Mouse (Mus musculus) liver, embryonic 12.5 days (tissue): ENCODE data around the gene Gcgr. TPM values are rescaled to one million over a fixed set of nuclear protein-coding genes. Genes with fewer than 3 reads are reported as not detected.

Experiments
- ATAC-seq: fragments of 200-750 bp; cut with Nextera tagmentation; 2 replicates; pipeline ENCODE4 v1.8.0; 2017; ENCODE audit warnings: moderate number of reproducible peaks, mild to moderate bottlenecking, moderate library complexity
- H3K27ac ChIP-seq: fragments of 300-500 bp; sonication (generic); 2 replicates; pipeline ENCODE4 v1.5.1; 2016; ENCODE audit warnings: mild to moderate bottlenecking
- H3K27me3 ChIP-seq: fragments of 300-500 bp; sonication (generic); replicated peaks from 2 replicates; pipeline ENCODE4 v1.6.1; 2016; ENCODE audit warnings: mild to moderate bottlenecking, moderate library complexity
- H3K36me3 ChIP-seq: fragments of 300-500 bp; sonication (generic); 2 replicates; pipeline ENCODE4 v1.6.1; 2016; ENCODE audit warnings: mild to moderate bottlenecking, moderate library complexity
- H3K4me1 ChIP-seq: fragments of 300-500 bp; sonication (generic); 2 replicates; pipeline ENCODE4 v1.6.1; 2016
- H3K4me2 ChIP-seq: fragments of 300-500 bp; sonication (generic); 2 replicates; pipeline ENCODE4 v1.6.1; 2016; ENCODE audit warnings: mild to moderate bottlenecking, moderate library complexity
- H3K4me3 ChIP-seq: fragments of 300-500 bp; sonication (generic); 2 replicates; pipeline ENCODE4 v1.5.1; 2016; ENCODE audit warnings: mild to moderate bottlenecking, moderate library complexity
- H3K9ac ChIP-seq: fragments of 300-500 bp; sonication (generic); 2 replicates; pipeline ENCODE4 v1.6.1; 2016; ENCODE audit warnings: mild to moderate bottlenecking, moderate library complexity
- H3K9me3 ChIP-seq: fragments of 300-500 bp; sonication (generic); replicated peaks from 2 replicates; pipeline ENCODE4 v1.6.1; 2016; ENCODE audit warnings: mild to moderate bottlenecking, moderate library complexity
- WGBS: fragments of 180-500 bp; shearing (Covaris S2); methylation state at CpG from one replicate; pipeline ENCODE4 v1.1.7; 2016; ENCODE audit not compliant: insufficient replicate concordance; 5-methylcytosine and 5-hydroxymethylcytosine counted together
- polyA plus RNA-seq: library from polyadenylated mRNA; unstranded; fragments of >200 nt; fragmentation: Nextera tagmentation; extraction: Ambion mirVana; gene quantifications from 2 replicates; pipeline ENCODE4 v1.2.1, GENCODE M21; 2016

Gcgr gene
- polyA plus RNA-seq = 8.5 and 9.6 TPM in 2 replicates

- peak within 1 kb of the TSS; percentile 36 for H3K4me3 ChIP-seq
- H3K9ac ChIP-seq = peak within 1 kb of the TSS; percentile 40
- ATAC-seq = no peak
- H3K4me2 ChIP-seq = peak within 1 kb of the TSS; percentile 54
- H3K36me3 ChIP-seq = no peaks in the 10 kb centered on the region
- peak within 1 kb of the TSS; percentile 10; the same call in 1 of the 2 replicates for H3K27ac ChIP-seq
- peaks cover 21% of the 10 kb centered on the region for H3K4me1 ChIP-seq
- WGBS = 9% methylated on average over 54 of the region's 62 CpGs
- H3K9me3 ChIP-seq = no peaks in the 10 kb centered on the region
- peaks cover 79% of the 10 kb centered on the region for H3K27me3 ChIP-seq
Observed at GRCm38 (mm10) chr11:120530085-120530964, at the start of gene Gcgr. Gene Gcgr (plus strand): TSS chr11:120530699.

GRCm38 (mm10) chr11:120483448-120483934 is 47.0 kb upstream of the Gcgr start:
- ATAC-seq = no peak
- H3K4me2 ChIP-seq = peak overlapping the region; percentile 90
- H3K27ac ChIP-seq = peak overlapping the region; percentile 80
- H3K36me3 ChIP-seq = peaks cover 83% of the 10 kb centered on the region
- no peaks in the 10 kb centered on the region for H3K9me3 ChIP-seq
- H3K4me1 ChIP-seq = peaks cover 55% of the 10 kb centered on the region
- H3K4me3 ChIP-seq = peak overlapping the region; percentile 95
- WGBS = 82% methylated on average over 7 of the region's 7 CpGs
- no peaks in the 10 kb centered on the region for H3K27me3 ChIP-seq
- peak overlapping the region; percentile 93 for H3K9ac ChIP-seq

GRCm38 (mm10) chr11:120484265-120484981 is 46.1 kb upstream of the Gcgr start, which contains the start of gene Mrpl12:
Gene Mrpl12 (plus strand): TSS chr11:120484613.
- Histone ChIP-seq H3K4me1 (peaks cover 64% of the 10 kb centered on the region), H3K36me3 (peaks cover 80% of the 10 kb centered on the region)
- WGBS = under 1% methylated on average over 60 of the region's 60 CpGs

GRCm38 (mm10) chr11:120485251-120485650 is 45.2 kb upstream of the Gcgr start:
- Histone ChIP-seq H3K27me3 (no peaks in the 10 kb centered on the region), H3K4me3 (peak overlapping the region; percentile 95), H3K4me1 (peaks cover 73% of the 10 kb centered on the region), H3K9ac (peak overlapping the region; percentile 93), H3K27ac (peak overlapping the region; percentile 80), H3K4me2 (peak overlapping the region; percentile 90), H3K9me3 (no peaks in the 10 kb centered on the region), H3K36me3 (peaks cover 79% of the 10 kb centered on the region)
- WGBS = 5% methylated on average over 10 of the region's 10 CpGs
- no peak for ATAC-seq

More at GRCm38 (mm10) chr11:120484265-120484981, 46.1 kb upstream of the Gcgr start, which contains the start of gene Mrpl12:
- peak; percentile 92 for ATAC-seq
- Histone ChIP-seq H3K27me3 (no peaks in the 10 kb centered on the region), H3K9me3 (no peaks in the 10 kb centered on the region), H3K27ac (peak within 1 kb of the TSS; percentile 80), H3K9ac (peak within 1 kb of the TSS; percentile 93), H3K4me3 (peak within 1 kb of the TSS; percentile 95), H3K4me2 (peak within 1 kb of the TSS; percentile 90)

- Histone ChIP-seq H3K27me3 (no peaks in the 10 kb centered on the region), H3K9me3 (no peaks in the 10 kb centered on the region), H3K27ac (peak overlapping the region; percentile 42; the same call in 1 of the 2 replicates), H3K4me1 (peaks cover 91% of the 10 kb centered on the region), H3K9ac (no peak overlapping the region), H3K4me2 (no peak overlapping the region), H3K36me3 (peaks cover 48% of the 10 kb centered on the region), H3K4me3 (no peak overlapping the region)
- 72% methylated on average over 4 of the region's 4 CpGs for WGBS
- no peak for ATAC-seq
Observed at GRCm38 (mm10) chr11:120488516-120488915, 42.0 kb upstream of the Gcgr start.

GRCm38 (mm10) chr11:120489054-120489761 is 41.3 kb upstream of the Gcgr start:
- Histone ChIP-seq H3K9me3 (no peaks in the 10 kb centered on the region), H3K4me2 (no peak overlapping the region), H3K4me1 (peaks cover 91% of the 10 kb centered on the region), H3K27me3 (no peaks in the 10 kb centered on the region), H3K36me3 (peaks cover 51% of the 10 kb centered on the region), H3K9ac (0 out of 2 replicates have a peak overlapping the region, but pooled peaks have one; percentile 18), H3K27ac (peak overlapping the region; percentile 94), H3K4me3 (no peak overlapping the region)
- 58% methylated on average over 4 of the region's 4 CpGs for WGBS
- ATAC-seq = peak; percentile 38

- no peaks in the 10 kb centered on the region for H3K27me3 ChIP-seq
- H3K4me1 ChIP-seq = peaks cover 83% of the 10 kb centered on the region
- no peak overlapping the region; the same call in 1 of the 2 replicates for H3K4me3 ChIP-seq
- peak overlapping the region; percentile 97 for H3K4me2 ChIP-seq
- peak overlapping the region; percentile 94 for H3K27ac ChIP-seq
- H3K36me3 ChIP-seq = peaks cover 63% of the 10 kb centered on the region
- no peaks in the 10 kb centered on the region for H3K9me3 ChIP-seq
- H3K9ac ChIP-seq = 0 out of 2 replicates have a peak overlapping the region, but pooled peaks have one; percentile 87
- ATAC-seq = no peak
- WGBS = 27% methylated on average over 4 of the region's 4 CpGs
Observed at GRCm38 (mm10) chr11:120490291-120491046, 40.0 kb upstream of the Gcgr start.

GRCm38 (mm10) chr11:120491317-120492023 is 39.0 kb upstream of the Gcgr start, which contains the start of gene Slc25a10:
Gene Slc25a10 (plus strand): TSS chr11:120491840.
- Histone ChIP-seq H3K9ac (peak within 1 kb of the TSS; percentile 87), H3K4me1 (peaks cover 73% of the 10 kb centered on the region), H3K4me2 (peak within 1 kb of the TSS; percentile 97), H3K9me3 (no peaks in the 10 kb centered on the region), H3K27ac (peak within 1 kb of the TSS; percentile 94), H3K4me3 (peak within 1 kb of the TSS; percentile 83), H3K27me3 (no peaks in the 10 kb centered on the region), H3K36me3 (peaks cover 63% of the 10 kb centered on the region)
- WGBS = under 1% methylated on average over 35 of the region's 35 CpGs
- ATAC-seq = peak; percentile 87

GRCm38 (mm10) chr11:120492024-120492877 is 38.2 kb upstream of the Gcgr start:
- H3K36me3 ChIP-seq = peaks cover 63% of the 10 kb centered on the region
- H3K27ac ChIP-seq = peak overlapping the region; percentile 94
- peak overlapping the region; percentile 97 for H3K4me2 ChIP-seq
- no peaks in the 10 kb centered on the region for H3K9me3 ChIP-seq
- no peaks in the 10 kb centered on the region for H3K27me3 ChIP-seq
- H3K4me3 ChIP-seq = peak overlapping the region; percentile 83
- H3K4me1 ChIP-seq = peaks cover 65% of the 10 kb centered on the region
- WGBS = under 1% methylated on average over 48 of the region's 48 CpGs
- peak overlapping the region; percentile 87 for H3K9ac ChIP-seq
- ATAC-seq = peak; percentile 65
